Mouse (Mus musculus) embryonic facial prominence, embryonic 13.5 days (tissue): ENCODE data around the gene Eml2. TPM values are rescaled to one million over a fixed set of nuclear protein-coding genes. Genes with fewer than 3 reads are reported as not detected.

ENCODE experiments used
- ATAC-seq: fragments of 200-750 bp; cut with Nextera tagmentation; 2 replicates; pipeline ENCODE4 v1.8.0; 2017; ENCODE audit warnings: low read depth; ENCODE audit not compliant: insufficient number of reproducible peaks, insufficient read depth, low FRiP score, low TSS enrichment
- H3K27ac ChIP-seq: fragments of 300-500 bp; sonication (generic); 2 replicates; pipeline ENCODE4 v1.5.1; 2015; ENCODE audit warnings: moderate library complexity, mild to moderate bottlenecking, inconsistent platforms
- H3K27me3 ChIP-seq: fragments of 300-500 bp; sonication (generic); 2 replicates; pipeline ENCODE4 v1.6.1; 2015; ENCODE audit warnings: mild to moderate bottlenecking, inconsistent platforms
- H3K36me3 ChIP-seq: fragments of 300-500 bp; sonication (generic); 2 replicates; pipeline ENCODE4 v1.6.1; 2015; ENCODE audit warnings: mild to moderate bottlenecking, inconsistent platforms
- H3K4me1 ChIP-seq: fragments of 300-500 bp; sonication (generic); 2 replicates; pipeline ENCODE4 v1.6.1; 2015; ENCODE audit warnings: inconsistent platforms
- H3K4me2 ChIP-seq: fragments of 300-500 bp; sonication (generic); 2 replicates; pipeline ENCODE4 v1.6.1; 2015; ENCODE audit warnings: moderate library complexity, mild to moderate bottlenecking, inconsistent platforms
- H3K4me3 ChIP-seq: fragments of 300-500 bp; sonication (generic); 2 replicates; pipeline ENCODE4 v1.5.1; 2015; ENCODE audit warnings: mild to moderate bottlenecking, inconsistent platforms
- H3K9ac ChIP-seq: fragments of 300-500 bp; sonication (generic); 2 replicates; pipeline ENCODE4 v1.6.1; 2015; ENCODE audit warnings: mild to moderate bottlenecking, inconsistent platforms
- H3K9me3 ChIP-seq: fragments of 300-500 bp; sonication (generic); 2 replicates; pipeline ENCODE4 v1.6.1; 2016; ENCODE audit warnings: inconsistent platforms
- WGBS: fragments of 180-500 bp; shearing (Covaris S2); methylation state at CpG from one replicate; pipeline ENCODE4 v1.1.7; 2015; ENCODE audit warnings: mixed read lengths; 5-methylcytosine and 5-hydroxymethylcytosine counted together
- polyA plus RNA-seq: library from polyadenylated mRNA; unstranded; fragments of >200 nt; fragmentation: Nextera tagmentation; extraction: Ambion mirVana; gene quantifications from 2 replicates; pipeline ENCODE4 v1.2.1, GENCODE M21; 2015

Eml2 gene
- polyA plus RNA-seq, 1 experiment from 2014 or later = 5.1 TPM

- Histone ChIP-seq H3K27me3 (peaks cover 64% of the 10 kb centered on the region), H3K27ac (no peak overlapping the region), H3K4me3 (peak overlapping the region; percentile 17; the same call in 1 of the 2 replicates), H3K4me1 (peaks cover 35% of the 10 kb centered on the region), H3K4me2 (peak overlapping the region; percentile 48), H3K36me3 (no peaks in the 10 kb centered on the region), H3K9ac (no peak overlapping the region), H3K9me3 (no peaks in the 10 kb centered on the region)
- no peak for ATAC-seq
- 1% methylated on average over 6 of the region's 6 CpGs for WGBS
Measured at GRCm38 (mm10) chr7:19164189-19164588, 12.0 kb upstream of the Eml2 start.

- no peak for ATAC-seq
- peaks cover 30% of the 10 kb centered on the region for H3K4me1 ChIP-seq
- no peaks in the 10 kb centered on the region for H3K36me3 ChIP-seq
- peak overlapping the region; percentile 48 for H3K4me2 ChIP-seq
- 4% methylated on average over 13 of the region's 13 CpGs for whole genome bisulfite sequencing
- peak overlapping the region; percentile 7; the same call in 1 of the 2 replicates for H3K4me3 ChIP-seq
- peaks cover 56% of the 10 kb centered on the region for H3K27me3 ChIP-seq
- H3K9ac ChIP-seq = 0 out of 2 replicates have a peak overlapping the region, but pooled peaks have one; percentile 27
- no peak overlapping the region for H3K27ac ChIP-seq
- no peaks in the 10 kb centered on the region for H3K9me3 ChIP-seq
Measured at GRCm38 (mm10) chr7:19164978-19165377, 11.2 kb upstream of the Eml2 start.

- Histone ChIP-seq H3K9ac (0 out of 2 replicates have a peak within 1 kb of the TSS, but pooled peaks have one; percentile 27), H3K27ac (no peak within 1 kb of the TSS), H3K4me2 (peak within 1 kb of the TSS; percentile 48), H3K4me3 (peak within 1 kb of the TSS; percentile 7; the same call in 1 of the 2 replicates), H3K9me3 (no peaks in the 10 kb centered on the region), H3K4me1 (peaks cover 25% of the 10 kb centered on the region), H3K36me3 (no peaks in the 10 kb centered on the region), H3K27me3 (peaks cover 48% of the 10 kb centered on the region)
- ATAC-seq = no peak
- 14% methylated on average over 14 of the region's 14 CpGs for WGBS
Measured at GRCm38 (mm10) chr7:19165656-19166423, 10.4 kb upstream of the Eml2 start, which contains the start of gene Gipr. Gipr (minus strand) TSS chr7:19166127.

- Histone ChIP-seq H3K9me3 (no peaks in the 10 kb centered on the region), H3K4me3 (no peak overlapping the region), H3K9ac (no peak overlapping the region), H3K27ac (no peak overlapping the region), H3K4me1 (peaks cover 28% of the 10 kb centered on the region), H3K27me3 (peaks cover 48% of the 10 kb centered on the region), H3K4me2 (no peak overlapping the region), H3K36me3 (no peaks in the 10 kb centered on the region)
- 84% methylated on average over 3 of the region's 3 CpGs for WGBS
- ATAC-seq = no peak
Measured at GRCm38 (mm10) chr7:19166990-19167389, 9.2 kb upstream of the Eml2 start.

DNA sequence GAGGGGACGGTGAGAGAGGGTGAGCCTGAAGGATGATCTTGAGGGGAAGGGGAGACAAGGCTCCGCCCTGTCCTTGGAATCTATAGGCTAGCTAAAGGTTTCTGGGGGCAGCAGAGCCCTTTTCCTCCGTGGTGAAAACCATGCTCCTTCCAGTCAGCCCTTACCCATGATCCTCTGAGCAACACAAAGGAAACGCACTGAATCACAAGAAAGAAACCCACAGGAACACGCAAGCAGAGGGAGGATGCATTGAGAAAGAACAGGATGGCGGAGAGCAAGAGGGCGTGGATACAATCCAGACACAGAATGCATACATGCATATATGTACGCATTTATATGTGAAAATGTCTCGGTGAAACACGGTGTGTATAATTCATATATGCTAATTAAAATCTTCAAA, 6.7 kb upstream of the Eml2 start:
- Histone ChIP-seq H3K27ac (no peak overlapping the region), H3K4me2 (no peak overlapping the region), H3K36me3 (no peaks in the 10 kb centered on the region), H3K4me1 (peaks cover 32% of the 10 kb centered on the region), H3K27me3 (peaks cover 42% of the 10 kb centered on the region), H3K9ac (0 out of 2 replicates have a peak overlapping the region, but pooled peaks have one; percentile 2), H3K9me3 (no peaks in the 10 kb centered on the region), H3K4me3 (no peak overlapping the region)
- WGBS = 59% methylated on average over 10 of the region's 10 CpGs
- no peak for ATAC-seq

DNA sequence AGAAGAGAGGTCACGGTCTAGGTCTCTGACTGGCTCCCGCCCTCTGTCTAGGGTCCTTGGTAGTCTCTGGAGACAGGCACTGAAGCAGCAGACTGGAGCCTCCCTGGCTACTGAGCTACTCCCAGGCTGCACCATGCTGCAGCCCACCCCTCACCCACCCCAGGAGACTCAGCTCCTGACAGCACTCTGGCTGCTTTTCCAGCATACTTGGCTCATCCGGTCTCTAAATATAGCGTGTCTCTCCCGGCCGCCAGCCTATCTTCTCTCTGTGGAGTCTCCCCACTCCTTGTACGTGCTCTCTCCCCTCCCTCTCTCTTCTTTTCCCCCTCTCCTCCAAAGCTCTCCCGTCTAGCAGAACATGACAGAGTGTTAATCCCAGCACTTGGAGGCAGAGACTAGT, 6.1 kb upstream of the Eml2 start:
- ATAC-seq = no peak
- Histone ChIP-seq H3K27ac (no peak overlapping the region), H3K9me3 (no peaks in the 10 kb centered on the region), H3K36me3 (no peaks in the 10 kb centered on the region), H3K9ac (no peak overlapping the region), H3K4me2 (no peak overlapping the region), H3K4me3 (no peak overlapping the region), H3K4me1 (peaks cover 25% of the 10 kb centered on the region), H3K27me3 (peaks cover 41% of the 10 kb centered on the region)
- 43% methylated on average over 8 of the region's 8 CpGs for WGBS

- H3K9ac ChIP-seq = peak overlapping the region; percentile 21; the same call in 1 of the 2 replicates
- no peak for ATAC-seq
- no peak overlapping the region for H3K27ac ChIP-seq
- no peaks in the 10 kb centered on the region for H3K36me3 ChIP-seq
- WGBS = 45% methylated on average over 8 of the region's 8 CpGs
- H3K4me1 ChIP-seq = peaks cover 27% of the 10 kb centered on the region
- H3K4me3 ChIP-seq = no peak overlapping the region
- H3K4me2 ChIP-seq = no peak overlapping the region
- no peaks in the 10 kb centered on the region for H3K9me3 ChIP-seq
- peaks cover 43% of the 10 kb centered on the region for H3K27me3 ChIP-seq
Measured at GRCm38 (mm10) chr7:19171831-19172230, 4.4 kb upstream of the Eml2 start.

DNA sequence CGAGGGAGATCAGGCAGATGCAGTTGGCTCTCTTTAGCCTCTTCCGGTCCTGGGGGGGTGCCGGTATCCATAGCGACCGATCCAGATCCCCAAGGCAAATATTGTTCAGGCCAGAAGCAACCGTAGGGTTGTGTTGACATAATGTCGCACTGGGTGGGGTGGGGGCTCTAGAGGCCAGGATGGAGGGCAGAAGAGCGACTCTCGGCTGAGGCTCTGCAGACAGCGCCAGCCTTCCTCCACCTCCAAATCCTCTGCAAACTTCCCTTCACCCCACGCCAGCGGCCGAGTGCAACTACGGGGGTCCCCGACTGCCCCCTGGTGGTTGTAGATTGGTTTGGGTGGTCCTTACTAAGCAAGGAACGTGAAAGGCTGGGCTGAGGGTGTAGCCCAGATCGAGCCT, 3.3 kb upstream of the Eml2 start:
- 3% methylated on average over 17 of the region's 17 CpGs for WGBS
- Histone ChIP-seq H3K4me2 (peak overlapping the region; percentile 66), H3K4me1 (peaks cover 27% of the 10 kb centered on the region), H3K27me3 (peaks cover 50% of the 10 kb centered on the region), H3K9ac (peak overlapping the region; percentile 58), H3K27ac (no peak overlapping the region), H3K9me3 (no peaks in the 10 kb centered on the region), H3K36me3 (no peaks in the 10 kb centered on the region), H3K4me3 (peak overlapping the region; percentile 36)
- no peak for ATAC-seq

DNA sequence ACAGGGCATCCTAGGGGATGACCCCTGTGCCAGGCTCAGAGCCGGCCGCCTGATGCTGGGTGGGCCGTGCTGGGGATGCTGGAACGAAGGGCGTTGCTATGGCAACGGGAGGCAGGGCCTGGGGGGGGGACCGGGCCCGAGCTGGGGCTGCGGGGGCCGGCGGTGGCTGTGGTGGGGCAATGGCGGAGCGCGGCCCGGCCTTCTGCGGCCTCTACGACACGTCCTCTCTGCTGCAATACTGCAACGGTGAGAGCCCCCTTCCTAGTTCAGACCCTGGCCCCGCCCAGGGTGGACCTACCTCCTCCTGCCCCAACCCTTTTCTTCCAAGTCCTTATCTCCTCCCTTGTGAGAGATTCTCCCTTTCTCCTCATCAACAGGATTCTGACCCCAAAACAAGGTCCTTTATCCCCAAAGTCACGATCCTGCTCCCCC, 311 bp downstream of the Eml2 start:
- Histone ChIP-seq H3K27me3 (peaks cover 81% of the 10 kb centered on the region), H3K27ac (no peak overlapping the region)
- WGBS = 2% methylated on average over 21 of the region's 21 CpGs

DNA sequence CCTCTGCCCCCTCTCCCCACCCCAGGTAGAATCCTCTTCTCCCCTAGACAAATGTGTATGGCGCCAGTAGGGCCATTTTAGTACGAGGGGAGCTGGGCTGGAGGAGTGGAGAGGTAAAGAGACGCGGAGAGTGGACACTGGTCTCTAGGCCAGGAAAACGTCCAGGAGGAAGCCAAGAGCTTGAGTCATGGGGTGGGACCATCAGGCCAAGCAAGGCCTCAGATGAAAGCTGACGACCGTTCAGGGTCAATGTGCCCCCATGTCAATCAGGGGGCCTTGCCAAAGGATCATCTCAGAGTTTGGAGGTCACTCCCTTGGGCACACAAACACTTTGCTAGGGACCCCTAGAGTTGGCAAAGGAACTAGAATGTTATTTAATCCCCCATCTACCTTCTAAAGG, 995 bp downstream of the Eml2 start:
- Histone ChIP-seq H3K4me1 (peaks cover 54% of the 10 kb centered on the region), H3K4me3 (no peak overlapping the region), H3K9ac (no peak overlapping the region), H3K9me3 (0 out of 2 replicates have a peak, but pooled peaks cover 3% of the 10 kb centered on the region), H3K36me3 (no peaks in the 10 kb centered on the region), H3K27me3 (peaks cover 76% of the 10 kb centered on the region), H3K4me2 (0 out of 2 replicates have a peak overlapping the region, but pooled peaks have one; percentile 58), H3K27ac (no peak overlapping the region)
- WGBS = 57% methylated on average over 7 of the region's 7 CpGs
- ATAC-seq = no peak

More for the DNA sequence above, 311 bp downstream of the Eml2 start:
- no peak for ATAC-seq
- H3K9ac ChIP-seq = peak overlapping the region; percentile 58
- H3K9me3 ChIP-seq = 0 out of 2 replicates have a peak, but pooled peaks cover 3% of the 10 kb centered on the region
- no peaks in the 10 kb centered on the region for H3K36me3 ChIP-seq
- H3K4me3 ChIP-seq = peak overlapping the region; percentile 37
- H3K4me2 ChIP-seq = peak overlapping the region; percentile 58
- peaks cover 53% of the 10 kb centered on the region for H3K4me1 ChIP-seq

GRCm38 (mm10) chr7:19178035-19178434, 1.8 kb downstream of the Eml2 start:
- 4% methylated on average over 18 of the region's 18 CpGs for WGBS
- Histone ChIP-seq H3K4me3 (peak overlapping the region; percentile 37), H3K9me3 (0 out of 2 replicates have a peak, but pooled peaks cover 3% of the 10 kb centered on the region), H3K27me3 (peaks cover 73% of the 10 kb centered on the region), H3K9ac (no peak overlapping the region), H3K4me2 (peak overlapping the region; percentile 59; the same call in 1 of the 2 replicates), H3K36me3 (no peaks in the 10 kb centered on the region), H3K27ac (no peak overlapping the region), H3K4me1 (peaks cover 46% of the 10 kb centered on the region)
- ATAC-seq = no peak
